Mouse (Mus musculus): ENCODE data around the gene Trim16.

Gene Trim16

DNA sequence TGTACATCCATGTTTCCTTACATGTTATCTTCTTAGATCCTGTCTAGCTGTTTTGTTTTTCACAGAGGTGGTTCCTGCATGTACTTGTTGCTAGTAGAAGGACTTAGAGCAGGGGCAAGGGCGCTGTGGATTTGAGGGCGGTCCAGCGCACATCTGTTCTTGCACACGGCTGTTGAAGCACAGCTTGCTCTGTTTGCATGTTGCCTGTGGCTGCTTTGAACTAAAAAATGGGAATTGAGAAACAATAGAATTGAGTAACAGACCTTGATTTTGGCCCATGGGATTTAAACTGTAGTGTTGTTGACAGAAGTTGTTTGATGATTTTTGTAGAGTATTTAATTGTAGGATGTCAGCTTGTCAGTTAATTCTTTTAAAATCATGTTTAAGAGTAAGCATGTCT lies 70.8 kb downstream of the Trim16 start:
- DNase-seq (ENCODE audit: low read depth, low spot score), result no peak

DNA sequence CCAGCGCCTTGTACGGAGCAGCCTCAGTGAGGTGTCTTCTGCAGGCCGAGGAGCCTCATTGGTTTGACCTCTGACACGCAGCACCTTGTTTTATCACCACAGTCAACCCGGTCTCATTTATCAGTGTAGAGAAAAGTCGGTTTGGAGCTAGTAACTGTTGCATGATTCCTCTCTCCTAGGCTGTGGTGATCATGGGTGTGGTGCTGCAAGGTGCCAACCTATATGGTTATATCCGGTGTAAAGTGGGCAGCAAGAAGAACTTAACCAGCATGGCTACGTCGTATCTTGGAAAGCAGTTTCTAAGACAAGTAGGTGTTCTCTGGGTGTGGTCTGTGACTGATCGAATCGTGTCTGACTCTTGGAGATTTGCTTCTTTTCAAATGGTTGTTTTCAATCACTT lies 71.7 kb downstream of the Trim16 start:
- DNase-seq (ENCODE audit: low read depth, low spot score), result no peak

All from CD4-positive helper T cell, adult 2 months (primary cell).